Mouse (Mus musculus): ENCODE results near the gene Gys1. TPM values are rescaled to one million over a fixed set of nuclear protein-coding genes. Genes with fewer than 3 reads are reported as not detected.
A peak's percentile ranks its signal among the peaks of the same experiment; 100 is the strongest.
"Not testable (repeated sequence)": the region's sequence is repeated elsewhere in the genome, so short reads cannot be mapped to it uniquely, and the experiment has no call there.

The Gys1 gene
- total and polyA plus RNA-seq, 2 experiments from 2014 or later, result 9.8 to 12.3 TPM

DNA sequence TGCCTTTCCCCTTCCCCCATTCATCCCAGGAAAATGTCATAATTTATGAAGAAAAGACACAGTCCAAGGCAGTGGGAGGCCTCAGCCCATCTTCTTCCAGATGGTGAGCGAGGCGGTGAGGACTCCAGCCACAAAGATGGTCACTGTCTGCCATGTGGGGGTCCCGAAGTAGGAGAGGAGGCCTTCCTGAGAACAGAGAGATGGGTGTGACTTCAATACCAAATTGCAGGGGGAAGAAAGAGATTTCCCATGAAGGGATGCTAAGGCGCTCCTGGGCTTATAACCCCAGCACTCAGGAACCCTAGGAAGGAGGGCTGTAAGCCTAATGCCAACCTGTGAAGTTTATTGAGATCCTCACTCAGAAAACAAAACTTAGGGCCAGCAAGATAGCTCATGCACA, 27.1 kb downstream of the Gys1 start:
- H3K27ac ChIP-seq (ENCODE audit: low read depth, low read length), result no peak overlapping the region
- DNase-seq, result no peak
- no peak overlapping the region for H3K9ac ChIP-seq
- ATAC-seq, result no peak
- TF ChIP-seq CTCF (IDR thresholded peaks at IDR 0.05; ENCODE audit: low read depth), result no peak
- peaks cover 28% of the 10 kb centered on the region for H3K4me1 ChIP-seq (ENCODE audit: insufficient read depth)
- no peaks in the 10 kb centered on the region for H3K27me3 ChIP-seq (ENCODE audit: insufficient read depth, low read length)
- WGBS, result 95% methylated on average over 4 of the region's 4 CpGs
- no peaks in the 10 kb centered on the region for H3K9me3 ChIP-seq (ENCODE audit: low read length)
- peaks cover 44% of the 10 kb centered on the region for H3K36me3 ChIP-seq (ENCODE audit: insufficient read depth)
- no peak overlapping the region for H3K4me3 ChIP-seq (ENCODE audit: low read depth, low read length)
- H3K4me2 ChIP-seq (ENCODE audit: low read depth), result no peak overlapping the region

DNA sequence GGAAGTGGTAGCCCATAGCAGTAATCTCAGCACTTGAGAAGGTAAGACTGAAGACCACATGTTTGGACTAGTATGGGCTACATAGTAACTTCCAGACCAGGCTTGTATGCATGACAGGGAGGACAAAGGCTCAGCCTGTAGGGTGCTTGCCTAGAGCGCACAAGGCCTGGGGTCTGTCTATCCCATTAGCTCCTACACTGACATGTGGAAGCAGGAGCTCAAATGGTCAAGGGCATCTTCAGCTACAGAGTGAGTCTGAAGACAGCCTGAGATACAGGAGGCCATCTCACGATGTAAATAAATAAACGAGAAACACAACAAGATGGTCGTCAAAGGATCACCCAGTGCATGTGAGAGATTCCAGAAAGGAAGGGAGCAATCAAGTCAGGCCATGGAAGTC, 27.7 kb downstream of the Gys1 start:
- H3K4me2 ChIP-seq (ENCODE audit: low read depth), result no peak overlapping the region
- ATAC-seq (no peak), DNase-seq (no peak)
- 81% methylated on average over 4 of the region's 4 CpGs for WGBS
- no peak overlapping the region for H3K4me3 ChIP-seq (ENCODE audit: low read depth, low read length)
- no peaks in the 10 kb centered on the region for H3K9me3 ChIP-seq (ENCODE audit: low read length)
- peaks cover 43% of the 10 kb centered on the region for H3K36me3 ChIP-seq (ENCODE audit: insufficient read depth)
- no peaks in the 10 kb centered on the region for H3K27me3 ChIP-seq (ENCODE audit: insufficient read depth, low read length)
- TF ChIP-seq CTCF (IDR thresholded peaks at IDR 0.05; ENCODE audit: low read depth), result no peak
- no peak overlapping the region for H3K27ac ChIP-seq (ENCODE audit: low read depth, low read length)
- H3K9ac ChIP-seq, result no peak overlapping the region
- peaks cover 28% of the 10 kb centered on the region for H3K4me1 ChIP-seq (ENCODE audit: insufficient read depth)

DNA sequence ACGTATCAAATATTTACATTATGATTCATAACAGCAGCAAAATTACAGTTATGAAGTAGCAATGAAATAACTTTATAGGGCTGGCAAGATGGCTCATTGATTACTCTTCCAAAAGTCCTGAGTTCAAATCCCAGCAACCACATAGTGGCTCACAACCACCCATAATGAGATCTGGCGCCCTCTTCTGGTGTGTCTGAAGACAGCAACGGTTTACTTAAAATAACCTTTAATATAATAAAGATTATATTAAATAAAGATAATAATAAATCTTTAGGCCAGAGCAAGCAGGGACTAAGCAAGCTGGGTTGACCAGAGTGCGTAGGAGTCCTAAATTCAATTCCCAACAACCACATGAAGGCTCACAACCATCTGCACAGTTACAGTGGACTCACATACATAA, 28.2 kb downstream of the Gys1 start:
- not testable (repeated sequence) for ATAC-seq; H3K27me3 ChIP-seq (ENCODE audit: insufficient read depth, low read length); H3K27ac ChIP-seq (ENCODE audit: low read depth, low read length); H3K9ac ChIP-seq; H3K9me3 ChIP-seq (ENCODE audit: low read length); DNase-seq; H3K4me3 ChIP-seq (ENCODE audit: low read depth, low read length); H3K4me2 ChIP-seq (ENCODE audit: low read depth)
- 80% methylated on average over 4 of the region's 4 CpGs for WGBS
- peaks cover 37% of the 10 kb centered on the region for H3K36me3 ChIP-seq (ENCODE audit: insufficient read depth)
- H3K4me1 ChIP-seq (ENCODE audit: insufficient read depth), result peaks cover 25% of the 10 kb centered on the region

DNA sequence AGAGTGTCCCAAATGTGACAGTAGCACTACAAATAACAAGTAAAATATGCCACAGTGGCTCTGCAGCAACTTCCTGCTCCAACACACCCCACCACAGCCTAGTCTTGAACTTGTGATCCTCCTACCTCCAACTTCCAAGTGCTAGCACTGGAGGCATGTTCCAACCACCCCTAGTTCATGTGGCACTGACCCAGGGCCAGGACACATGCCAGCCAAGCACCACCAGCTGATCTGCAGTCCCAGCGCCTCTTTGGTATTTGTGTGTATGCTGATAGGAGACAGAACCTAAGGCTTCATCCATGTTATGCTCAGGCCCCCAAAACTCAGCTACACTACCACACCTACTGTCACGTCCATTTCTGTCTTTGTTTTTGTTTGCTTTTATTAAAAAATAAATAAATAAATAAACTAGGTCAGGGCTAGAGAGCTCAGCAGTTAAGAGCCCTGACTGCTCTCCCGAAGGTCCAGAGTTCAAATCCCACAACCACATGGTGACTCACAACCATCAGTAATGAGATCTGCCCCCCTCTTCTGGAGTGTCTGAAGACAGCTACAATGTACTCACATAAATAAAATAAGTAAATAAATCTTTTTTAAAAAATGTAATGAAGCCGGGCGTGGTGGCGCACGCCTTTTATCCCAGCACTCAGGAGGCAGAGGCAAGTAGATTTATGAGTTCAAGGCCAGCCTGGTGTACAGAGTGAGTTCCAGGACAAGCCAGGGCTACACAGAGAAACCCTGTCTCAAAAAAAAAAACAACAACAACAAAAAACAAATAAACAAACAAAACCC, 29.5 kb downstream of the Gys1 start:
- no peak overlapping the region for H3K27ac ChIP-seq (ENCODE audit: low read depth, low read length)
- peaks cover 23% of the 10 kb centered on the region for H3K4me1 ChIP-seq (ENCODE audit: insufficient read depth)
- no peak overlapping the region for H3K9ac ChIP-seq
- peaks cover 32% of the 10 kb centered on the region for H3K36me3 ChIP-seq (ENCODE audit: insufficient read depth)
- H3K4me2 ChIP-seq (ENCODE audit: low read depth), result no peak overlapping the region
- H3K4me3 ChIP-seq (ENCODE audit: low read depth, low read length), result no peak overlapping the region
- no peak for TF ChIP-seq CTCF (IDR thresholded peaks at IDR 0.05; ENCODE audit: low read depth)
- no peaks in the 10 kb centered on the region for H3K9me3 ChIP-seq (ENCODE audit: low read length)
- DNase-seq (no peak), ATAC-seq (no peak)
- 95% methylated on average over 7 of the region's 7 CpGs for WGBS
- H3K27me3 ChIP-seq (ENCODE audit: insufficient read depth, low read length), result no peaks in the 10 kb centered on the region

DNA sequence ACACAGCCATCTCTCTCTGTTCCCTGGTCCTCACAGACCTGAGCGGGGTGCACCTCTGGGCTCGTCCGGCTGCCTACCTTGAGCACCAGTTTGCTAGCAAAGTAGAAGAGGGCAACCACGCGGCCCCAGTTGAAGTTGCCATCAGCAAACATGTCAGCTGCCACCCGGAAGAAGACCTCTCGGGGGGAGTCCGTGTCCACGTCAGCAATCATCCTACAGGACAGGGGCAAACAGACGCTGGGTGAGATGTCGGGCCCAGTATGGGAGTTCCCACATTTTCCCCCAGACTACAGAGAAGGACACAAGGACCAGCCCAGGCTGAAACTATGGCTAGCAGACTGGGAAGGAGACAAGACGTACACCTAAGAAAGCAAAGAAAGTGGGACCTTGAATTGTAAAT, 30.5 kb downstream of the Gys1 start:
- Histone ChIP-seq H3K27ac (ENCODE audit: low read depth, low read length) (no peak overlapping the region), H3K36me3 (ENCODE audit: insufficient read depth) (peaks cover 32% of the 10 kb centered on the region), H3K27me3 (ENCODE audit: insufficient read depth, low read length) (no peaks in the 10 kb centered on the region), H3K4me2 (ENCODE audit: low read depth) (no peak overlapping the region), H3K4me3 (ENCODE audit: low read depth, low read length) (no peak overlapping the region), H3K9me3 (ENCODE audit: low read length) (no peaks in the 10 kb centered on the region), H3K4me1 (ENCODE audit: insufficient read depth) (peaks cover 22% of the 10 kb centered on the region), H3K9ac (no peak overlapping the region)
- no peak for DNase-seq
- ATAC-seq, result no peak
- no peak for TF ChIP-seq CTCF (IDR thresholded peaks at IDR 0.05; ENCODE audit: low read depth)
- 96% methylated on average over 12 of the region's 12 CpGs for WGBS

DNA sequence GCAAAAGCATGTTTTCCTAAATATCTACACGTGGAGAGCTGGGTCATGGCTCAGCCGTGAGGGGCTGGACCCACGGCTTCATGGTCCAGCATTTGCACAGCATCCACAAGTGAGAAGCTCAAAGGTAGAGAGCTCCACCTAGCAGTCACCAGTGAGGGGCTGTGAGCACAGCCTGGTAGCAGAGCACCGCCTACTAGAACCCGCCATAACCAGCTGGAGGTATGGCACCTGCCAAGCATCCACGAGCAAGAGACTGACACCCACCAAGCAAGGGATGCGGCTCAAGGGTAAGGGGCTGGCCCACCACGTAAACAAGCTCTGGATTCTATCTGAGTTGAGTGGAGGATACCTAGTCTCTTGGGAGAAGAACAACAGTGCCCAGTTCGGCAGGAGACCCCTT, 30.9 kb downstream of the Gys1 start:
- ATAC-seq, result no peak
- peak overlapping the region; percentile 81 for H3K4me3 ChIP-seq (ENCODE audit: low read depth, low read length)
- H3K27ac ChIP-seq (ENCODE audit: low read depth, low read length), result no peak overlapping the region
- peaks cover 32% of the 10 kb centered on the region for H3K36me3 ChIP-seq (ENCODE audit: insufficient read depth)
- 81% methylated on average over 9 of the region's 9 CpGs for WGBS
- TF ChIP-seq CTCF (IDR thresholded peaks at IDR 0.05; ENCODE audit: low read depth), result 0 out of 2 replicates have a peak, but pooled peaks have one; percentile 8
- no peaks in the 10 kb centered on the region for H3K9me3 ChIP-seq (ENCODE audit: low read length)
- no peak for DNase-seq
- H3K27me3 ChIP-seq (ENCODE audit: insufficient read depth, low read length), result no peaks in the 10 kb centered on the region
- H3K4me1 ChIP-seq (ENCODE audit: insufficient read depth), result peaks cover 17% of the 10 kb centered on the region
- H3K4me2 ChIP-seq (ENCODE audit: low read depth), result peak overlapping the region; percentile 69
- H3K9ac ChIP-seq, result peak overlapping the region; percentile 90

DNA sequence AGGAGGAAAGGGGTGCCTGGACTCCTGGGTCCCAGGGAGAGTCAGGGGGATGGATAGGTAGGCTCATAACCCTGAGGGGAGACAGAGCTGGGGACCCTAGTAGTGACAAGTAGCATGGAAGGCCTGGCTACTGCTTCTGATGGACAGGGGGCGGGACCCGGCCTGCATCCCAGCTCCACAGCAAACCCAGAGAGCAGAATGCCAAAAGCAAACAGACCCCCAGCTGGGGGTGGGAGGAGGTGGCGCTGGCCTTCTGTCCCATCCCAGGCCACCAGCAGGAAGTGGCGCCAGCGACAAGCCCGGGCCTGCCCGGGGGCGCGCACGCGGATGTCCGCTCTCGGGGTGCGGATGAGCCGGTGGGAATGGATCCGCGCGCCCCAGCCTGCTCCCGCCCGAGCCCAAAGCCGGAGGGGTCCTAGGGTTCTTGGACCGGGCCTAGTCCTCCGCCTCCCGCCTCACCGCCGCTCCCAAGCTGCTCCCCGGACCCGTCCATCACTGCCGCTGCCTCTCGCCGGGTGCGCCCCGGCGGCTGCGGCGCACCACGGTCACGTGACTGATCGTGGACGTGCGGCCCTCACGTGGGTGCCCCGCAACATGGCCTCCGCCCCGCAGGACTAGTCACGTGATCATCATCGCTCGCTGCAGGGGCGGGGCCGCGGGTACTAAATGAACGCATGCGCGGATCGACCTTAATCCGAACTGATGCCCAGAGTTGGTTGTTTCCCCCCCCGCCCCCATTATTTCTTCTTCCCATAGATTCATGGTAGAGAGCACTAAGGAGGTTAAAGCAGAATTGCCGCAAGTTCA, 31.8 kb downstream of the Gys1 start, which contains the start of gene Bax:
TSS of gene Bax (minus strand) at position 616 of the 807 bp plus-strand sequence.
- Histone ChIP-seq H3K9ac (peak within 1 kb of the TSS; percentile 90), H3K9me3 (ENCODE audit: low read length) (no peaks in the 10 kb centered on the region), H3K27ac (ENCODE audit: low read depth, low read length) (peak within 1 kb of the TSS; percentile 79), H3K4me2 (ENCODE audit: low read depth) (peak within 1 kb of the TSS; percentile 69), H3K4me3 (ENCODE audit: low read depth, low read length) (peak within 1 kb of the TSS; percentile 81), H3K27me3 (ENCODE audit: insufficient read depth, low read length) (no peaks in the 10 kb centered on the region), H3K36me3 (ENCODE audit: insufficient read depth) (peaks cover 31% of the 10 kb centered on the region), H3K4me1 (ENCODE audit: insufficient read depth) (peaks cover 12% of the 10 kb centered on the region)
- 1% methylated on average over 51 of the region's 58 CpGs for WGBS
- TF ChIP-seq CTCF (IDR thresholded peaks at IDR 0.05; ENCODE audit: low read depth), result 0 out of 2 replicates have a peak, but pooled peaks have one; percentile 18
- peak; percentile 98 for DNase-seq
- peak; percentile 82 for ATAC-seq
